Mouse (Mus musculus) Muller cell, postnatal 12 days (primary cell): Measurements from ENCODE around the gene Rgs19.

Experiments used
- DNase-seq: peaks from one replicate; pipeline ENCODE4 v3.0.0-alpha.2; 2015; ENCODE audit errors: inconsistent ontology term

Gene Rgs19

DNA sequence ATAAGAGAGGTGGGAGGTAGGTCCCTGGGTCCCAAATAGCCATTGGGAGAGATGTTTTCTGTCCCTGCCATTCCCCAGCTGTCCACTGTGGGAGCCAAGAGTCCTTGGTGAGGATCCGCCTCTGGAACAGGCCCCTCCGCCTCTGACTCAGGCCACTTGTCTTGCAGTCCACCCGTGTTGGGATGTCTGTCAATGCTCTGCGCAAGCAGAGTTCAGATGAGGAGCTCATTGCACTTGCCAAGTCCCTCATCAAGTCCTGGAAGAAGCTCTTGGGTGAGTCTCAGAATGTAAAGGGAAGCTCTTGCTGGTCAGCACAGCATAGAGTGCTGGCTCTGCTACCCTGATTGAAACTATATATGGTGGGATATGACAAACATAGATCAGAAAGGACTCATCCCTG is 10.4 kb downstream of the Rgs19 start:
- DNase-seq, result no peak

DNA sequence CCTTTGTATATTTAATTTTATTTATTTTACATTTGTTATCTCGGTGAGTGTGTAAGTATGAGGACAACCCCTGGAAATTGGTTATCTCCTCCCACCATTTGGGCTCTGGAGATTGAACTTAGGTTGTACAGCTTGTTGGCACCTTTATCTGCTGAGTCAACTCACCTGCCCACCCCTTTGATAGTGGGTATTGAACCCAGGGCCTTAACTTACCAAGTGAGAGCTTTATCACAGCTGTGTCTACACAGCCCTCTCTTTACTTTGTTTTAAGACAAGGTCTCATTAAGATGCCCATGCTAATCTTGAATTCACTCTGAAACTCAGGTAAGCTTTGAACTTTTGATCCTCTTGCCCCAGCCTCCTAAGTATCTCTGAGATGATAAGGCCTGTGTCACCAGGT is 11.8 kb downstream of the Rgs19 start:
- no peak for DNase-seq

DNA sequence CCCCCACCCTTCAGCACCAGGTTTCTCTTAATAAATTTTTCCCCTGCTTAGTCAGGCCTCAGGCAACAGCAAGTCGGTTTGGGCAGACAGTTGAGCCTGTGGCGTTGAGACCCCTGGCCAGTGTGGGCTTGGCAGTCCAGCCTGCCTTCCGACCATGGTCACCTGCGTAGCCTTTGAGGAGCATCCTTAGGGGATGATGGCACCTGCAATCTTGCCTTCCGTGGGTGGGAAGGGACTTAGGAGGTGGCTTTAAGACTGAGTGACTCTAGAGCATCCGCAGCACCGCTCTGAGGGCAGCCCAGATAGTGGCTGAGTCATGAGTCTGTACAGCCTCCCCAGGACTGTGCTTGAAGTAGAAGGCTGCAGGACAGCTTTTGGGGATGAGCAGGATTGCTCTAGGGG is 13.1 kb downstream of the Rgs19 start:
- no peak for DNase-seq

DNA sequence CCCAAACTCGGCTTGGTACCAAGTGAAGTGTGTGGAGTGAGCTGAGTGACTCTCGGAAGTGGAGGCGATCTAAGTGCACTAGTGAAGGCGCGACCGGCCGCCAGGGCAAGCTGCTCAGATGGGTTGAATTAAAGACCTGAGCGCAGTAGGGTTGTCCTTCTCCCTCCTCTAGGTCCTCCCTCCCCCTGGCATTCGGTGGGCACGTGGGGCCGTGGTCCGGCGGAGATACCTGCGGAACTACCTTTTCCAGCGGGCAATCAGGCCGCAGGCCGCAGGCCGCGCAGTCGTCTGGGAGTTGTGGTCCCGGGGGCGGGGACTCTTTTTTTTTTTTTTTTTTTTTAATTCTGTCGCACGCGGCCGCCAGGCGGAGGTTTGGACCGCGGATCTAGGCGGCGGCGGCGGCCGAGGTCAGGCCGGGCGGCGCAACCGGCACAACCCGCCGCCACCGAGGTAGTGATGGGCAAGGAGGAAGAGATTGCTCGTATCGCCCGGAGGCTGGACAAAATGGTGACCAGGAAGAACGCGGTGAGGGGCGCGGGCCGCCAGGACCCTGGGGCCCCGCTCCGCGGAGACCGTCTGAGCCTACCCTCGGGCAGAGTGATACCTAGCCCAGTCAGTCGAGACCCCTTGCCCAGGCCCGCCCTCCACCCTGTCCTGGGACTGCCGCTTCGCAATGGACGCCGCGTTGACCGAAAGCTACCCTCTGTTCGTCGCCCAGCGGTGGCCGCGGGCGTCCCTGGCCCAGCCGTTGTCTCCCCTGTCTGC is 13.6 kb downstream of the Rgs19 start, which contains the start of gene Tcea2:
Tcea2 (plus strand) TSS at position 360 of the 765 bp plus-strand sequence.
- peak; percentile 88 for DNase-seq

DNA sequence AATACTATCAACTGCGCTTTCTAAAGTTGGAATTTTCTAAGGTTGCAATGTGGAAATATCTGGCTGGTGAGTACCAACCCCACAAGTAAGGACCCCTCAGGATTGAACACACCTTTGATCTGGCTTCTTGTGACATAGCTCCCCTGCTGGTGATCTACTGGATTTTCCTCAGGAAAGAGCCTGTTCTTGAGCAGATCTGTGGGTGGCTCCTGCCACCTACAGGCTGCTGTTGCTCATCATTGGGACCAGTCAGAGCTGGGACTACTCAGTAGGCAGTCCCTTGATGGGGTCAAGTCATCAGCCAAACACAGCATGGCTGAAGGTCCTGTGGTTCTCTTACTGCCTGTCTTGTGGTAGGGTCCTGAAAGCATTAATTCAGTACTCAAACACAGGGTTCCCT is 15.0 kb downstream of the Rgs19 start:
- peak; percentile 73 for DNase-seq

DNA sequence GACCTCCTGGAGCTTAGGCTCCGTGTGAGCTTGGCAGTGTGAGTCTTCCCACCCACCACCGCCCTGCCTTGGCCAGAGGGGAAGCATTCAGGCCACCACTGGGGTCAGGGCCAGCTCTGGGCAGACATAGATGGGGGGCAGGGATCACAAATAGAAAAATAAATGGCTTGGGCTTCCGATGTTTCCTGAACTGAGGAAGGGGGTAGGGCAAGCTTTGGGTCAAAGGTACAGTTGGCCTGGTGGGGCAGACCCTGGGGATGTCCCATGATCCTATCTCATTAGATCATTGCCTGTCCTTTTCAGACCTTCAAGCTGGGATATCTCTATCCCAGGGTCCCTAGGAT is 16.1 kb downstream of the Rgs19 start:
- DNase-seq, result no peak

DNA sequence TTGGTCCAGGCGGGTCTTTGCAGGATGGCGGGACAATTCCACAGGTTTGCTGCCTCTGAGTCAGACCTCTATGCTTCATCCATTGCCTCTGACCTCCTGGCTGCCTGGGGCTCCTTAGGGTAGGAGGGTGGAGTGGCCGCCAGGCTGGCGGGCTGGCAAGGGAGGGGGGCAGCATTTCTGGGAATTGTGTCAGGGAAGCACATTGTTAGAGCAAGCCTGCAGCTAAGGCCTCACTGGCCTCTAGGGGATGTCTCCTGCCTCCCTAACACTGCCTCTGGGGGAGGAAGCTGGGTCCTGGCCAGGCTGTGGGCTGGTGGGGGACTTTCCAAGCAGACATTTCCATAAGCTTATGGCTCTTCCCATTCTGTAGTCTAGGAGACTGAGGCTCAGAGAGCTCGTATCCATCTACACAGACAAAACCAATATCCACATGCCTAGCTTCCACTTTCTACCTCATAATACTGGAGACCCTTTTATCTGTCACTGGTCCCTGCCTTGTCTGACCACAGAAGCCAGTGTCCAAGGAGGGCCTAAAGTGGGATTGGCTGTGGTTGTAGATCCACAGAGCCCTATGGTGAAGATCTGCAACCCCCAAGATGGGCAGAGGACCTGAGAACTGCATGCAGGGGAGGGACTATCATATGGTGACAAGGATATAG is 16.6 kb downstream of the Rgs19 start:
- DNase-seq, result peak; percentile 59

DNA sequence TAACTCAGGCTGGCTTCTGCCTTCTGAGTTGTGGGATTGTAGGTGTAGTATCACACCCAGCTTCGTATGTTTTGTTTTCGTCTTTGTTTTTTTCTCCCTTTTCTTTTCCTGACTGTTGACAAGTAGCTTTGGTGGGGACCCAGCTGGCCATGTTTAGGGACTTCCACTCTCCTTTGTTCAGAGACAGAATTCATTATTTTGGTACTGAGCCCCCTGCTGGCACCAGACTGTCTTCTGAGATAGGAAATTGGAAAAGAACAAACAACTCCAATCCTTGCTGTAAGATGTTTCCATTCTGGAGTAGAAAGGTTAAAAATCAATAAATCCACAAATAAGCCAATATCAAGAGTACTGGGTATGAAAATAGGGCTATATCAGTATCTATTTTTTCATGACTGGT is 17.4 kb downstream of the Rgs19 start:
- DNase-seq, result peak; percentile 27

DNA sequence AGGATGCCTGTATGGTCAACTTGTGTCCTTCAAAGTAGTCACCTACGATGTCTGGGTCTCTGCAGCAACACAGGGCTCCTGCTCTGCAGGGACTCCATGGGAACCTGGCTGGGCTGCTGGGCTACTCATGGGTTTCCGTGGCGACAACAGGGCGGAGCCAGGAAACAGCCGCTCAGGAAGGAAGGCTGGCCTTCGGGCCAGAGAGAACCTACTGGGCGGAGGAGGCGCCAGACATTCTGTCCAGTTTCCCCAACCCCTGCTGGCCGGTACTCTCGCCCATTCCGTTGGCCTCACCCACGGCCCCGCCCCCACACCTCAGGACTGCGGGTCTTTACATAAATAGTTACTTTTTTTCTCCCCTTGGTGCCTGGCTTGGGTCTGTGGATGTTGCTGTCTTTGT is 18.3 kb downstream of the Rgs19 start:
- DNase-seq, result peak; percentile 79

DNA sequence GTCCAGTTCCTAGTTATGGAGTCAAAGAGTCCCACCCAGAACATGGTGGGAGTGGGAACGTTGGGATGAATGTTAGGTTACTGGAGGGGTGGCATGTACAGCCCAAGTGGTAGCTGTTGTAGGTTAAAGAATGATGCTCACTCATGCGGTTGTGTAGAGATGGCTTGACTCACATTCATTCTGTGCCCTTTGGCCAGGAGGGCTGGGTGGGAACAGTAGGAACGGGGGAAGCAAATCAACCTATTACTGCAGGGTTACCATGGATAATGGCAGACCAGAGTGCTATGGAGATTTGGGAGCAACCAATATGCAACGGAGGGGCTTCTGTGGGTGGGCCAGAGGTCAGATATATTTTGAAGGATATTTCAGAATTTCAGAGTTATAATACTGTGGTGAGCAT is 18.8 kb downstream of the Rgs19 start:
- no peak for DNase-seq

DNA sequence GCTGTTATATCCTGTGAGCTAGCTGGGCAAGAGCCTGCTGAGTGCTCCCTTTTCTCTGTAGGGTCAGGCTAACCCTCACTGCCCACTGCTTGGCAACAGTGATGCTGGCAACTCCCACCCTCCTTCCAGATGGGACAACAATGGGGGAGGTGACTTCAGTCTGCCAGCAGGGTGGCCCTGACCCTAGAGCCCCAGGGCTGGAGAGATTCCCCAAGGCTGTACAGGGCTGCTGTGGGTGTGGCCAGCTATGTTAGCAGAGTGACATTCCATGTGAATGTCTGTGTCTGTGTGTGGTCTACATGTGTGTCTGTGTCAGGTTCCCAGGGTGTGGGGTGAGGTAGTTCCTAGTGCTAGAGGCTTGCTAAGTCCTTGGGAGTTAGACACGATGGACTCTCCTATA is 20.3 kb downstream of the Rgs19 start:
- DNase-seq, result peak; percentile 35

DNA sequence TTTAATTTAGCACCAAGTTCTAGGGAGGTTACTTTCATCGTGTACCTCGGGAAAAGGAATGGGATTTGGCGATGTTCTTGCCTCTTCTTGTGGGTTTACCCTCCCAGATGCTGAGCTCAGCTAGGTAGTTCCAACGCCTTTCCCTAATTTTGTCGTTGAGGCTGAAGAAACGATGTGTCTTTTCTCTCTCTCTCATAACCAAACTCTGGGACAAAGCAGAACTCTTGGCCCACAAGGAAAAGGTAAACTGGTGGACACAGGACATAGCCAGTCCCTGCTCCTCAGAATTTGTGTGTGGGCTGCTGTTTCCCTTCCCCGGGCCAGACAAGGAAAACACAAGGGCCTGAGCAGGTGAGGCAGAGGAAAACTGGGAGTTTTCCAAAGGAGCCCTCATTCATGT is 21.8 kb downstream of the Rgs19 start:
- no peak for DNase-seq

DNA sequence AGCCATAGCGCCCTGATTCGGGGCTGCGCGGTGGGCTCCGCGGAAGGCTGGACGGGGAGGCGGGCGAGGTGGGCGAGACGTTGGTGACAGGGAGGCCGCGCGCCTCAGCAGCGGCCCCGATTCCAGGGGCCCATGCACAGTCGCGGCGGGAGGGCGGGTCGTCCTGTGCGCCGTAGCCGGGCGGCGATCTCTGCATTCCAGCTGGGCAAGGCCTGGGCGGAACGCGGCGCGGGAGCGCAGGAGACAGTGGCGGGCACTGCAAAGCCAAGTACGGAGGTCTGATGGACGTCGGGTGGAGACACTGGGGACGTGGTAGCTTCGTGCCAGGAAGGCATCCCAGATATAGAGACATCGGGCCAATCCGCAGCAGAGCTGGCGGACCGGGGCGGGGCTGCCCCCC is 22.5 kb downstream of the Rgs19 start, which contains the start of gene Sox18:
Sox18 (minus strand) TSS at position 315 of the 400 bp plus-strand sequence.
- DNase-seq, result no peak

DNA sequence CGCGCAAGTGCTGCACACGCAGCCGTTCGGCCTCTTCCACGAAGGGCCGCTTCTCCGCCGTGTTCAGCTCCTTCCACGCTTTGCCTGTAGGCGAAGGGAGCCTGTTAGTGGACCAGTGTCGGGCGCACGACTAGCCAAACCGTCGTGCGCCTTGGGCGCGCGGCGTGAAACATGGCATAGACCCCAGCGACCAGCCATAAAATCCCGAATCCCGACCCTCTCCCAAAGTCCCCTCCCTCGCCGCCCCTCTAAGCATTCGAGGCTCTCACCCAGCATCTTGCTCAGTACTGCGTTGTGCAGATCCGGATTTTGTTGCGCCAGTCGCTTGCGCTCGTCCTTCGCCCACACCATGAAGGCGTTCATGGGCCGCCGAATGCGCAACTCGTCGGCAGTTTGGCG is 22.9 kb downstream of the Rgs19 start:
- DNase-seq, result peak; percentile 36

DNA sequence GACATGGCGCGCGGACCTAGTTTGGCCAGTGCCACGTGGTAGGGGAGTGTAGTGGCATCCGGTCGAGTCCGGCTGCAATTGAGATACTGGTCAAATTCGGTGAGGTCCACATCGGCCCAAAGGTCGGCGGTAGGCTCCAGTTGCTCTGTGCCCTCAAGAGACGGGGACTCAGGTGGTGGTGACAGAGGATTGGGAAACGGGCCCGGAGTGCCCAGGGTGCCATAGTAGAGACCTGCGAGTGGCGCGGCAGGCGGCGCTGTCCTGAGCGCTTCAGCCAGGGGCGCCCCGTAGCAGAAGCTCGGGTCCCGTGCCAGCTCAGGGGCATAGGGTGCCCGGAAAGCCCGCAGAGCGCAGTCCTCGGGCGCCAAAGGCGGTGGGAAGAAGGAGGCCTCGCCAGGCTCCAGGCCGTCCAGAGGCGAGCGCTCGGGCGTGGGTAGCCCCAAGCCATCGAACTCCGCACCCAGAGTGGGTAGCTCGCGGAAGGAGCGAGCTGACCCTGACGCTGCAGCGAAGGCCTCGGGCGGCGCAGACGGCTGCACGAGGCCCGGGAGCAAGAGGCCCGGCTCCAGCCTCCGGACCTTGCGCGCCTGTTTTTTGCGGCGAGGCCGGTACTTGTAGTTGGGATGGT is 23.4 kb downstream of the Rgs19 start:
- no peak for DNase-seq

DNA sequence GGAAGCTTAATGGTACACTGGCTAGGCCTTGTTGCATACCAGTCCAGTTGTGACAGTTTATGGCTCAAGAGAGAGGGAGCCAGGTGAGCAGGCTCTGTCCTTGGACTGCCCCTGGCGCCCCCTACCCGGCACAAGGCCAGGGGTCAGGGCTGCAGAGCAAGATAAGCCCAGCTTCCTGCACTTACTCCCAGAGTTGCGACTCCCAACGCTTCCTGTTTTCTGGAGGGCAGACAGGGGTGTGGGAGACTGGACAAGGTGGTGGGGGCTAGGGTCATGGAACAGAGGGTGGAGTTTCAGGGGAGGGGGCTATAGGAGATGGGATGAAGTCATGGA is 30.5 kb downstream of the Rgs19 start:
- DNase-seq, result no peak

DNA sequence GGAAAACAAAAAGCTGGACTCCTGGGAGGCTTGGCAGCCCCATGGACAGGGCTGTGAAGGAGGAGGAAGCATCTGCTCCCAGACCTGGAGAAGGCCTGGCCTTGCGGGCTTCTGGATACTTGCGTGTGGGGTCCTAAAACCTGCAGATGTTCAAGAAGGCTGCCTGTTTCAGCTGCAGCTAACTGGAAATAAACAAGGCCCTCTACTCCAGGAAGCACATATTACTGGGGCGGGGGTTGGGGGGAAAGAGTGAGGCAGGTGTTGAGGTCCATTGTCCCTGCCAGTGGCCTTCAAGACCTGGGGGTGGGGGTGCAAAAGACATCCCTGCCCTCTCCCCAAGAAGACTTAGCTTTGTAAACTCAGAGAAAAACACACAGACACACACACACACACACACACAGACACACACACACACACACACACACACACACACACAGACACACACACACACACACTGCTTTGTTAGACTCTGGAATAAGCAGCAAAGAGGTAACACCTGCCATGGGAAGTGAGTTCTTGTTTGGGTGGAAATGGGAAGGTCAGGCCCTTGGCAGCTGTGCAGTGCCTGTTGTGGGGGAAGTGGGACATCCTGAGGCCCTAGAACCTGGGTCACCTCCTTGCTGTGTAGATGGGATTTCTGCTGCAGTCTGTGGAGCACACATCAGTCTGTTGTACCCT is 31.0 kb downstream of the Rgs19 start:
- DNase-seq, result no peak

DNA sequence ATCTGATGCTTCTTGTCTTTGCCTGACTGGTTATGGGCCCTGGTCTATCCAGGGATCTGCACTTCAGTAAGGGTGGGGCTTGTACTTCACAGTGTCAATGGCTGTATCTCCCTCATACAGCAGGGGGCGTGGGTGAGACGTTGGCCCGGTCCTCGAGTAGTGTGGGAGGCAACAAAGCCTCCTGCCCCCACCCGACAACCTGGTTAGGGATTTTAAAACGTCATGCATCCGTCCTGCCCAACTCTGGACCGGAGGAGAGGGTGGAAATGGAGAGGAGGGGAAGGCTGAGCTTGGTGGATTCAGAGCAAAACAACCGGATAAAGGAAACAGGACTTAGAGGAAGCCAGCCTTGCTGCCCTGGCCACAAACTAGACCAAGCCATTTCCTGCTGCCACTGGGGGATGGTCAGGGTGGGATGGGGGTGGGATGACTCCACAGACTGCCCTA is 34.1 kb downstream of the Rgs19 start:
- DNase-seq, result peak; percentile 64

DNA sequence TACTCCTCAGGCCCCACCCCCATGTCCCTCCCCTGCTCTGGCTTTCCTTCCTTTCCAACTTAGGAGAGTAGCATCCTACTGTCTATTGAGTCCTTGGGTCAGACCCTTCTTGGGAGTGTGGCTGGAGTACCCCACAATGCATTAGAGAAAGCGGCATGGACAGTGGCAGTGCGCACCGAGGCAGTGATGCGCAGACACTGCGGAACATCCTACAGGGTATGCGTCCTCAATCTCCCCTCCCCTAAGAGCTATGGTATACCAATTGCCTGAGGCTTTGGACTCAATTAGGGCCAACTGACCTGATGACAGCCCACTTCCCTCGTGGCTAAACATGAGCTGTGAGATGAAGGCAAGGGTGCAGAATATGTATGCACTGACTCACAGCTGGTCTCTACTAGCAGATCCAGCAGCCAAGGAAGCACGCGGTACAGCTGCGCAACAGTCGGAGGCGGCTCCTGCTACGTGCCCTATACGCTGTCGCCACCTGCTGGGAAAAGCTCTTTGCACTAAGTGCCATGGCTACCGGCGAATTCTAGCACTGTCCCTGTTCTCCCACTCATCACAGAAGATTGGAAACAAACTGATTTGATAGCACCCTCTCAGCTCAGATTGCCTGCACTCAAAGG is 34.7 kb downstream of the Rgs19 start:
- no peak for DNase-seq

DNA sequence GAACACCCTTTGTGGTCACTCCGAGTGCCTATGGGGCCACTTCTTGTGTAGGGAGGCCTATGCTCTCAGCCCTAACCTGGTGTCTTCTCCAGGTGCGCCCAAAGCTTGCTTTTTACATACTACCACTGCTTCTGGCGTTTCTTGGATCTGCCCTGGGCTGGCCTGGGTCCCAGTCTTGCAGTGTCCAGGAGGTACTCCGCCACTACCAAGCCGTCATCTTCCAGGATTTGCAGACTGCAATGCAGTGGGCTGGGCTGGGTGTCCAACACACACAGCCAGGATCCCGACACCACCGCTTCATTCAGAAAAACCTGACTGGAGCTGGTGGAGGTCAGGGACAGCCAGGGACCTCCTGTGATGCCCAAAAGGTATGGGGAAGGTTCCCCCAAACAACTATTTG is 35.2 kb downstream of the Rgs19 start:
- no peak for DNase-seq

DNA sequence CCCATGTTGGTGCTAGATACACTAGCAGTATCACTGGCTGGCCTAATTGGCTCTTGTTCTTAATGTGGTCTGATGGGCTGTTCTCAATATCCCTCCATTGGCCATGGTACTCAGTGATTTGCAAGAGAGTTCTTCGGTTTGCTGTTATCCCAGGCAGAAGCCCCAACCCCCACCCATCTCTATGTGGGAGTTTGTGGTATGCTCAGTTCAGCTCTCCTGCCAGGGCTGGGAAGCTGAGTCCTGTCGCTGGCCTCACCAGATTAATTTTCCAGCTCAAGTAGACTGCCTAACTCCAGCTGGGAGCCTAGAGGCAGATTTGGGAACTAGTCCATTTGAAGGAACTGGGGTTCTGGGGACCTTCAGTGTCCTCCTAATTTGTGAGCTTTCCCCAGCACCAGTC is 36.3 kb downstream of the Rgs19 start:
- DNase-seq, result peak; percentile 61

DNA sequence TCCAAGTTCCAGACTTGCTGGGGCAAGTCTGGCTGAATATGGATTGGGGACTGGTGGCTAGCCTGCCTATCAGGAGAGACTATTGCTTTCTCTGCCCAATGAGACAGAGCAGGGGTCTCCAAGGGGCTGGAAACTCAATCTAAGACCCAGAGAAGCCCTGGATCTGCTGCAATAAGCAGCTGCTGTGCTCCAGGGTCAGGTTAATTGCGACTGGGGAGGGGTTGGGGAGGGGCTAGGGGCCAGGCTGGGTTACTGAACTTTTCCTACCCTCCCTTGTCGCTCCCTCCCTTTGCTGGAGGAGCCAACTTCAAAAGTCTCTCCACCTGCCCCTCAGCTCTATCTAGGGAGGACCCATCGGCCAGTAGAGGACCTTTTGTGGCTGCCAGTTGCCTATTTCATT is 37.0 kb downstream of the Rgs19 start, which contains the start of gene Gm29797:
Gm29797 (plus strand) TSS at position 301 of the 400 bp plus-strand sequence.
- DNase-seq, result no peak
